Mouse (Mus musculus) right cerebral cortex, adult 2 months (tissue): ENCODE measurements around the gene Iqsec2.

ENCODE experiments used
- DNase-seq, 2 experiments: peaks; one replicate each; pipeline ENCODE4 v3.0.0; 2021 to 2022; ENCODE audit warnings: low spot score in 2 of 2

Iqsec2 gene

GRCm38 (mm10) chrX:152244492-152245189 lies 100.6 kb downstream of the Iqsec2 start:
- no peak for DNase-seq

DNA sequence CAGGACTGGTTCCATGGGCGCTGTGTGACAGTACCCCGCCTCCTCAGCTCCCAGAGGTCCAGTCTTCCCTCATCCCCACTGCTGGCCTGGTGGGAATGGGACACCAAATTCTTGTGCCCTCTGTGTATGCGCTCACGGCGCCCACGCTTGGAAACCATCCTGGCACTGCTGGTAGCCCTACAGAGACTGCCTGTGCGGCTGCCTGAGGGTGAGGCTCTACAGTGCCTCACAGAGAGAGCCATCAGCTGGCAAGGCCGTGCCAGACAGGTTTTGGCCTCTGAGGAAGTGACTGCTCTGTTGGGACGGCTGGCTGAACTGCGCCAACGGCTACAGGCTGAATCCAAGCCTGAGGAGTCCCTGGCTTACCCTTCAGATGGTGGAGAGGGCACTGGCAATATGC lies 127.1 kb downstream of the Iqsec2 start:
- DNase-seq, result no peak
